Mouse (Mus musculus) CH12.LX (cell line): ENCODE measurements around the gene Xylt1. TPM values are rescaled to one million over a fixed set of nuclear protein-coding genes. Genes with fewer than 3 reads are reported as not detected.

ENCODE experiments used
- DNase-seq: peaks from one replicate; pipeline ENCODE4 v3.0.0-alpha.2; 2013; ENCODE audit errors: extremely low read depth
- H3K27ac ChIP-seq: 2 replicates; pipeline ENCODE4 v1.5.1; 2012; ENCODE audit warnings: low read depth, mild to moderate bottlenecking, control low read depth, moderate library complexity; ENCODE audit not compliant: insufficient read depth
- H3K27me3 ChIP-seq: replicated peaks from 2 replicates; pipeline ENCODE3; 2012; ENCODE audit warnings: inconsistent platforms
- H3K36me3 ChIP-seq, 2 experiments: replicated peaks in 1 of 2; 2 replicates each; pipeline versions ENCODE3 to v1.6.1; 2012; ENCODE audit warnings: inconsistent platforms in 1 of 2, low read length in 1 of 2, mild to moderate bottlenecking in 1 of 2, mixed read lengths in 1 of 2, moderate library complexity in 1 of 2; ENCODE audit not compliant: control insufficient read depth in 1 of 2, insufficient read depth in 1 of 2
- H3K4me1 ChIP-seq, 2 experiments: 2 replicates each; pipeline ENCODE4 v1.6.1; 2012; ENCODE audit warnings: inconsistent platforms in 1 of 2, moderate library complexity in 1 of 2; ENCODE audit not compliant: insufficient read depth in 2 of 2, control insufficient read depth in 1 of 2
- H3K4me2 ChIP-seq: 2 replicates; pipeline ENCODE4 v1.6.1; 2012; ENCODE audit warnings: low read depth, mild to moderate bottlenecking, control low read depth; ENCODE audit not compliant: poor library complexity, insufficient read depth, severe bottlenecking
- H3K4me3 ChIP-seq, 3 experiments: fragments of 150-350 bp in 1 of 3; sonication (generic) in 1 of 3; replicated peaks in 1 of 3; 2 replicates each; pipeline versions ENCODE3 to v1.5.1; 2011 to 2012; ENCODE audit warnings: low read depth in 2 of 3, low read length in 2 of 3, mild to moderate bottlenecking in 2 of 3, moderate library complexity in 2 of 3, control low read depth in 1 of 3, improper control_type of control experiment in 1 of 3, inconsistent platforms in 1 of 3, mixed read lengths in 1 of 3; ENCODE audit not compliant: poor library complexity in 1 of 3
- H3K79me2 ChIP-seq: replicated peaks from 2 replicates; pipeline ENCODE4 v1.6.1; 2012; ENCODE audit warnings: mild to moderate bottlenecking, moderate library complexity; ENCODE audit not compliant: control insufficient read depth, poor library complexity, insufficient read depth, severe bottlenecking; ENCODE audit errors: extremely low read depth
- H3K9ac ChIP-seq: 2 replicates; pipeline ENCODE4 v1.6.1; 2012; ENCODE audit warnings: low read depth, mild to moderate bottlenecking, control low read depth, moderate library complexity; ENCODE audit not compliant: insufficient read depth
- H3K9me3 ChIP-seq: replicated peaks from 2 replicates; pipeline ENCODE3; 2012; ENCODE audit warnings: low read length, inconsistent platforms, mixed read lengths
- E2F4 ChIP-seq: IDR thresholded peaks from 2 replicates; pipeline ENCODE4 v1.6.1; 2011; ENCODE audit warnings: low read depth, low read length, improper control_type of control experiment; ENCODE audit not compliant: insufficient replicate concordance
- ELF1 ChIP-seq: IDR thresholded peaks from 2 replicates; pipeline ENCODE4 v1.6.1; 2014; ENCODE audit warnings: low read depth, mild to moderate bottlenecking, inconsistent platforms, low read length, improper control_type of control experiment
- JUN ChIP-seq: IDR thresholded peaks from 2 replicates; pipeline ENCODE4 v1.6.1; 2011; ENCODE audit warnings: low read depth, mild to moderate bottlenecking, low read length, improper control_type of control experiment, moderate library complexity; ENCODE audit not compliant: insufficient read depth
- MAFK ChIP-seq: IDR thresholded peaks from 2 replicates; pipeline ENCODE4 v1.6.1; 2011; ENCODE audit warnings: low read length, improper control_type of control experiment; ENCODE audit not compliant: insufficient replicate concordance
- MAX ChIP-seq: IDR thresholded peaks from 2 replicates; pipeline ENCODE4 v1.6.1; 2011; ENCODE audit warnings: low read length, improper control_type of control experiment
- MXI1 ChIP-seq: IDR thresholded peaks from 2 replicates; pipeline ENCODE4 v1.6.1; 2011; ENCODE audit warnings: mild to moderate bottlenecking, low read depth, low read length, improper control_type of control experiment
- PAX5 ChIP-seq: IDR thresholded peaks from 2 replicates; pipeline ENCODE4 v1.6.1; 2012; ENCODE audit warnings: low read length, inconsistent platforms, mixed read lengths
- POLR2A ChIP-seq: IDR thresholded peaks from 2 replicates; pipeline ENCODE4 v1.6.1; 2011; ENCODE audit warnings: low read depth, mild to moderate bottlenecking, improper control_type of control experiment, low read length
- RAD21 ChIP-seq: IDR thresholded peaks from 2 replicates; pipeline ENCODE4 v1.6.1; 2011; ENCODE audit warnings: low read depth, mild to moderate bottlenecking, low read length, improper control_type of control experiment, moderate library complexity
- RCOR1 ChIP-seq: conservative IDR thresholded peaks from 2 replicates; pipeline ENCODE4 v1.6.1; 2012; ENCODE audit warnings: low read depth, mild to moderate bottlenecking, inconsistent platforms, low read length, improper control_type of control experiment
- SIN3A ChIP-seq: IDR thresholded peaks from 2 replicates; pipeline ENCODE4 v1.6.1; 2012; ENCODE audit warnings: low read length, improper control_type of control experiment, inconsistent platforms
- TCF12 ChIP-seq: IDR thresholded peaks from 2 replicates; pipeline ENCODE4 v1.6.1; 2014; ENCODE audit warnings: low read depth, mild to moderate bottlenecking, inconsistent platforms, low read length, improper control_type of control experiment
- USF1 ChIP-seq: IDR thresholded peaks from 2 replicates; pipeline ENCODE4 v1.6.1; 2014; ENCODE audit warnings: low read depth, mild to moderate bottlenecking, inconsistent platforms, low read length, improper control_type of control experiment
- USF2 ChIP-seq: conservative IDR thresholded peaks from 2 replicates; pipeline ENCODE4 v1.6.1; 2011; ENCODE audit warnings: low read depth, low read length, improper control_type of control experiment
- ZKSCAN1 ChIP-seq: IDR thresholded peaks from 2 replicates; pipeline ENCODE4 v1.6.1; 2012; ENCODE audit warnings: low read depth, inconsistent platforms, low read length, improper control_type of control experiment, borderline replicate concordance
- ZMIZ1 ChIP-seq: IDR thresholded peaks from 2 replicates; pipeline ENCODE4 v1.6.1; 2012; ENCODE audit warnings: low read depth, mild to moderate bottlenecking, inconsistent platforms, low read length, improper control_type of control experiment
- dilution Hi-C: fragments of 300-500 bp; cut with MboI; formaldehyde crosslinking; loops from 2 replicates; pipeline ENCODE4 v1.14.3; 2020; ENCODE audit warnings: low sequenced_read_pairs; ENCODE audit not compliant: extremely low pct_unique_long_range_greater_than_20kb, extremely low pct_ligation_motif_present
- in situ Hi-C: fragments of 300-500 bp; cut with MboI; formaldehyde crosslinking; loops from 3 replicates; pipeline ENCODE4 v1.14.3; 2019; ENCODE audit warnings: low sequenced_read_pairs, low pct_ligation_motif_present, low pct_unique_long_range_greater_than_20kb, mixed read lengths
- polyA plus RNA-seq: library from polyadenylated mRNA; unstranded; fragments of >175 nt; gene quantifications from 2 replicates; pipeline ENCODE4 v1.2.1, GENCODE M21; 2012; ENCODE audit warnings: low read depth; ENCODE audit not compliant: insufficient read length
- total RNA-seq, 2 experiments: library from RNA; depleted of rRNA; stranded (reverse); fragments of 300-350 nt in 1 of 2; fragments of >200 nt in 1 of 2; gene quantifications; 2 replicates each; pipeline ENCODE4 v1.2.3; 2012 to 2014

The Xylt1 gene
- total and polyA plus RNA-seq, 3 experiments: 0.38 to 0.84 (median 0.38) TPM

DNA sequence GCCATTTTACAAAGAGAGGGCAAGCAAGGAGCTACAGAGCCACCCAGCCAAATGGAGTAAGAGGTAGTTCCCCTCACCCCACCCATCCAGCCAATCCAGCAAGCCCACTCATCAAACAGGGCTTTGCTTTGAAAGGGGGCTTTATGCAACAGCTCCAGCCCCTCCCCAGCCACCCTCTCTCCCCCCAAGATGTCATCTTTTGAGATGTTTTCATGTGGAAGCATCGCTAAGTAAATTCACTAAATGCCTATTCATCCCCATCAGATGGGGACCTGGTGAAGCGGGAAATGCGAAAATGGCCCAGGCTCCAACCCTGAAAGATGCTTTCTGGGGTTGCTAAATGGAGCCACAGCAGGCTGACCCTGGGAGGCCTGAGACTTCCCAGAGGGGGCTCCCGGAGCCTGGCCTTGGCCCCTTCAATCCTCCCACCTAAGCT is 238.0 kb downstream of the Xylt1 start:
- H3K27ac ChIP-seq: no peak overlapping the region
- DNase-seq: no peak
- H3K4me2 ChIP-seq: no peak overlapping the region
- dilution Hi-C loops: no loop called here
- in situ Hi-C loops: loop anchor here (10.0 kb wide), 1 partner anchor 144 kb away; no protein-coding TSS in a partner anchor
- no peak overlapping the region for H3K4me3 ChIP-seq
- no peaks in the 10 kb centered on the region for H3K27me3 ChIP-seq
- H3K9me3 ChIP-seq: no peaks in the 10 kb centered on the region
- H3K4me1 ChIP-seq: peaks cover 26 to 48% of the 10 kb centered on the region in 2 experiments
- TF ChIP-seq RCOR1 (no peak), USF1 (no peak), ZMIZ1 (no peak), MXI1 (no peak), USF2 (no peak), ELF1 (no peak), JUN (no peak), POLR2A (no peak), PAX5 (no peak), TCF12 (no peak), E2F4 (no peak), SIN3A (no peak), MAX (no peak), RAD21 (no peak)
- TF ChIP-seq, all 38 proteins: peak for 0
- Histone ChIP-seq H3K79me2 (no peaks in the 10 kb centered on the region), H3K36me3 (no peaks in the 10 kb centered on the region), H3K9ac (no peak overlapping the region)

DNA sequence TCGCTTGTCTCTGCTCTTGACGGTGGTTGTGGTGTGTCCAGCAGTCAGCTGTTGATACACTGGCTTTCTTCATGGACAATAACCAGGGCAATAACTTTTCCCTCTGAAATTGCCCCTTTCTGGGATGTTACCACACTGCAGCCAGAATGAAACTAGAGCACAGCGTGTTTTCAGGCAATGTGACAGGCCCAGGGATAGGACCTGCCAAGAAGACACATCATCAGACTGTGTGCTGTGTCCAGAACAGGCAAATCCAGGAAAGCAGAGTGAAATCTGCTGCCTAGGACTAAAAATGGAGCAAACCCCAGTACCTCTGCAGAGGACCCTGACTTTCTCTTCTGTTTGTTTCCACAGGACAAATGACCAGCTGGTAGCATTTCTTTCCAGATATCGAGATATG is 240.8 kb downstream of the Xylt1 start:
- Histone ChIP-seq H3K9me3 (no peaks in the 10 kb centered on the region), H3K27me3 (no peaks in the 10 kb centered on the region), H3K79me2 (no peaks in the 10 kb centered on the region), H3K9ac (no peak overlapping the region), H3K4me1 (peaks cover 9 to 21% of the 10 kb centered on the region in 2 experiments), H3K4me3 (no peak overlapping the region), H3K36me3 (no peaks in the 10 kb centered on the region), H3K4me2 (no peak overlapping the region), H3K27ac (no peak overlapping the region)
- in situ Hi-C loops: no loop called here
- dilution Hi-C loops: no loop called here
- DNase-seq: no peak
- TF ChIP-seq ZKSCAN1 (no peak), MAFK (no peak), PAX5 (no peak)
